Mouse (Mus musculus) kidney, adult 2 months (tissue): ENCODE measurements around the gene Slc18a3.

ENCODE experiments used
- CTCF ChIP-seq: fragments of 200-500 bp; conservative IDR thresholded peaks from 2 replicates; pipeline ENCODE4 v1.5.1; 2011; ENCODE audit warnings: low read depth, mild to moderate bottlenecking, control low read depth, low read length, moderate library complexity, mixed read lengths; ENCODE audit not compliant: insufficient read depth, insufficient read length
- POLR2A ChIP-seq: fragments of 200-500 bp; IDR thresholded peaks from one replicate; pipeline ENCODE4 v1.6.1; 2011; ENCODE audit warnings: low read depth, low read length, control low read depth

- no peak for TF ChIP-seq CTCF
- TF ChIP-seq POLR2A: no peak
Measured at GRCm38 (mm10) chr14:32443446-32443845, 21.2 kb downstream of the Slc18a3 start.
